Mouse (Mus musculus) testis, postnatal 14 days (tissue): ENCODE results near the gene Spin1.

Experiments used
- DNase-seq: peaks from one replicate; pipeline ENCODE4 v3.0.0; 2021; ENCODE audit warnings: low spot score

Gene Spin1

DNA sequence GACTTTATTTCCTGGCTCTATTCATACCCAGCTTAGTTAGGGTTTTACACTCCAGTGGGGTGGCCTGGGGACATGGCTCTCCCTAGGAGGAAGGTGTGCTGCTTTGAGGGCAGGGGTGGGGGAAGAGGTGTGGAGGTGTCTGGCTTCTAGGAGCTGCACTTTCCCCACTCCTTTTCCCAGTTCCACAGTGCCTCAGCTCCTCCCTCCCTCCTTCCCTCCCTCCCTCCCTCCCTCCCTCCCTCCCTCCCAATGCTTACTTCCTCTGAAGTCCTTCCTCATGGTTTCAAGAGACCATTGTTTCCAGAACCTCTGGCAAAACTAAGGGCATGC, 37.0 kb downstream of the Spin1 start:
- no peak for DNase-seq

DNA sequence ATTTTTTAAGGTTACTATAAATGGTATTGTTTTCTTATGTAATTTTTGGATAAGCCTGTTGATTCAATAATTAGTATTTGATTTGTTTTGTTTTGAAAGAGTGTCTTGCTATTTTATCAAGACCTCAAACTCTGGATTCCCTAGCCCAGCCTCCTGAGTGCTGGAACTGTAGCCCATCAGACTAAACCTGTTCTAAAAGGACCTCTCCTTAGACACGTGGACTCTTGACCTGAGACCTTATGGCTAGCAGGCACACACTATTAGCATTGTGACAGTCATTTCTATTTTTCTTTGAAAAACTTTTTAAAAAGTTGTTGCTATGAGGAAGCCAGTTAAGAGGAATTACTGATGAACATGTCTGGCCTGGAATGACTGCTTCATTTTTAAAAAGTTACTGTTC, 46.4 kb downstream of the Spin1 start:
- DNase-seq, result no peak

DNA sequence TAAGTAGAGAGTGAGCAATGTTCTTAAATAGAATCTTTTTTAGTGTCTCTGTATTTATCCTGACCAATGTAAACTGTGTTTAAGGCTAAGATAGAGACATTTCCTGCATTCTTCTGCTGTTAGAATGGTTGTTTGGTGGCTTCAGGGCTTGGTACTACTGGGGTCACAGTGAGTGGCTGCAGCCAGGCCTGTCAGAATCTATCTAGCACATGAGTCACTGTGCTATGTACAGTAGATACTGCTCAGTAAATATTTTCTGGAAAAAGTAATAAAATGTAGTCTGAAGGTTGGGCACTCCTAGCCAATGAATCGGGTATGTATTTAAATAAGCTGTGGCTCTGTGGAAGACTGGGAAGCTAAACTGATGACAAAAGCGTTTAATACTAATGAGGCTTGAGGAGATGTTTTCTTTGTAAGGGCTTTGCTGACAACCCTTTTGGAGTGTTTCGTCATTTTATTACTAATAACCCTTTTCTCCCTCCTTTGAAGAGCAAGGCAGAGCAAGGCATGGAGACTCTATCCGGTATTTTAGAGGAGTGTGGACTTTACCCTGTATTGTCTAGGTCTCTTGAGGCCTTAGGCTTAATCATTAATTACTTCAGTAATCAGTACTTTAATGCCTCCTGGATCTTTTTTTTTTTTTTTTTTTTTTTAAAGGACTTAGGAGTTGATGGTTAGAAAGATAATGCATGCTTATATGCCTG, 52.4 kb downstream of the Spin1 start:
- no peak for DNase-seq

DNA sequence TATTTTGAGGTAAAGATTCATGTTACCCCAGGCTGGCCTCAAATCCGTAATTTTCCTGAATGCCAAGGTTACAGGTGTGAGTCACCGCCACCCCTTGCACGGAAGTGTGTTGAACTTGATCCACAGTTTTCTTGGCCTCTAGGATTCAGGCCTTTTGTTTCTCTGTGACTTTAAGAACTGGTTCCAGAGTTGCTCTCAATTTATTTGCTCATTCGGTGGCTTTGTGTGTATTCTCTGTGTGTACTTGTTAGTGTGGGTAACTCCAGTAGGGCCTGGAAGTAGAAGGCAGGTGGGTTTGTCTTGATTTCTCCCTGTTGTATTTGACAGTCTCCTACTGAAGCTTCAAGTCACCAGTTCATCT, 53.0 kb downstream of the Spin1 start:
- DNase-seq, result no peak

DNA sequence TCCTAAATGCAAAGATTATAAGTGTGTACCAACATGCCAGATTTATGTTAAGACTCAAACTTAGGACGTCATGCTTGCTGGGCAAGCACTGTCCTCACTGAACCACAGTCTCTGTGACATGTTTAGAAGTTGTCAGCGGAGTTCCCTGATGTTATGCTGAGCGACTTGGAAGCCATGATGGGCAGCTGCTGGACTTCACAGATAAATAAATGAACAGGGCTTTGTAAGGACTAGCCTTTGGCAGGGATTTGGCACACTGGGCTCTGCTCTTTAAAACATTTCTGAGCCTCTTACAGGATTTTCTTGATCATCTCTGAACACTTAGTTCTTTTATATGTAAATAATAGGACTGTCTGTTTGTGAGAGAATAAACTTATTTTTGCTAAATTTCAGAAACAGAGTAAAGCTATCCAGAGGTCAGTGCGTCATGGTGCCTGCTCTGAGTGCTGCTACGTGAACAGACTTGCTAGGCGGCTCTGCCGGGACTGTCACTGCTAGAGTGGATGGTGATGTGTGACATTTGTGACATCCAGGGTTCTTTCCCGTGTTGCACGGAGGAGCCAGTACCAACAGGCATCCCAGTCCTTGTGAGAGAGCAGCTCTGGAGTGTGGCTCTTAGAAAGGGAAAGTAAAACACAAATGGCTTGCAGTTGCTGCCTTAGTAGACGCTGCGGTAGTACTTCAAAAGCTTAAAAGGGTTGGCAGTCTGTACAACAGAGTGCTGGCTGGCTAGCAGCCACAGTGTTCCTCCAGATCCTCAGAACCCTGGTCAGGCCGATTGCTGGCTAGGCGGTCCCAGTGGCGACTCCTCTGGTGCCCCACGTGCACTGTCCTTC, 54.7 kb downstream of the Spin1 start:
- no peak for DNase-seq

DNA sequence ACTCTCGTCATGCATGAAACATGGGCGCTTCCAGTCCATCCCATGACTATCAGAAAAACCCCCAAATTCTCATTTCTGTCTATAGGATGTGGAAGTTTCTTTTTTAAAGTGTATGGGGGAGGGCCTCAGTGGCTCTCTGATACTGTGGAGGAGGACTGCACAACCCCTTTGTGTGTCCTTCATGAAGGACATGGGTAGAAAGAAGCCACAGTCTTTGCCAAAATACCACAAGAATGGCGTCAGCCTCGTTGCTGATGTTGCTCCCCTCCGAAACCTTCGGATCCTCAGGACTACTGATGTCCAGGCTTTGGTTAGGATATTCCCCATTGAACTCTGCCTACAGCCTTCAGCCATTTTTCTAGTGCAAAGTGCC, 55.3 kb downstream of the Spin1 start:
- no peak for DNase-seq

DNA sequence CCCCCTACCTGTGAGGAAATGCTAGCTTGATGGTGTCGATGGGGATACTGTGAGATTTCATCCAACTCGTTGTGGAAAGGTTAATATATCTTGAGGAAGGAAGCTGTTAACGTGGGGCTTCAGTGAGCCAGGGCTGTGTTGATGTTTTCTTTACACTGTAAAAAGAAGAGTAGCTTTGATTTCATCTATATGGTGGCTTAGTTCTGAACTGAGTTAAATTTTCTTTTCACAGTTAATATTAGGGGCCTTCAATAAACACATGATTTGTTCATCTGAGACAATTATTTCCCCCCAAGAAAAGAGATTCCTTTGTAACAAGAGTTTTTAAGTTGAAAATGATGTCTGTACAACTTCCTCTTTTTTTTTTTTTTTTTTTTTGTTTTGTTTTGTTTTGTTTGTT, 56.6 kb downstream of the Spin1 start:
- no peak for DNase-seq

DNA sequence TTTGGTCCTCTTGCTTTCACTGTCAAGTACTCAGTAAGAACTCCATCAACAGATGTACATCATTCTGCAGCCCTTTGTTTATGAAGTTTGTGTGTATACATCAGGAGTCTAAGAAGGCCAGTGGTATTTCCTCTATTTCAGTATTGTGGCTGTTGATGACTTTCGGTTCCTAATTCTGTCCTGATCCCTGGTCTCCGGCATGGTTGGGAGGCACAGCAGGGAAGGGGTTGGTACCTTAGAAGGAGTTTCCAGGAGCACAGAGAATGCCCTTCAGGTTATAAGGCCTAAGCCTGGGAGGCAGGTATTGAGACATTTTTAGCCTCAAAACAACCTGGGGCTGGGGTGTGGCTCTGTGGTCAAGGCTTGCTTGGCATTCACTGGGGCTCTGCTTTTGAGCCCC, 61.0 kb downstream of the Spin1 start:
- DNase-seq, result no peak

DNA sequence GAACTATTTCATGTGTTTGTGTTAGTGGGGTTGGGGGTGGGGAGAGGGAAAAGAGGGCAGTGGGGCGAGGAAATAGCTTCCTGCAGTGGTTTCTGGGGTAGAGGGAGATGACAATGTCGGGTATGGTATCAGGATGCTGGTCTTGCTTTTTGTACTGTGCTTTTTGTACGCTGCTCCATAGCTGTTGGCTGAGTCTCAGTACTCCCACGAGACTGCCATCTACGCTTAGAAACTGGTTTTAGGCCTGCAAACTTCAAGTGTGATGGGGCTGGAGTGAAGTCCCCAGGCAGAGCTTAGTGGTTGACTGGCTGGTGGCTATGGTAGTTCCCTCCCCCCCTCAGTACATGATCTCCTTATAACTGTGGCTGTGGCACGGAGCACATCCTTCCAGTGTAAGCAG, 61.6 kb downstream of the Spin1 start:
- no peak for DNase-seq

DNA sequence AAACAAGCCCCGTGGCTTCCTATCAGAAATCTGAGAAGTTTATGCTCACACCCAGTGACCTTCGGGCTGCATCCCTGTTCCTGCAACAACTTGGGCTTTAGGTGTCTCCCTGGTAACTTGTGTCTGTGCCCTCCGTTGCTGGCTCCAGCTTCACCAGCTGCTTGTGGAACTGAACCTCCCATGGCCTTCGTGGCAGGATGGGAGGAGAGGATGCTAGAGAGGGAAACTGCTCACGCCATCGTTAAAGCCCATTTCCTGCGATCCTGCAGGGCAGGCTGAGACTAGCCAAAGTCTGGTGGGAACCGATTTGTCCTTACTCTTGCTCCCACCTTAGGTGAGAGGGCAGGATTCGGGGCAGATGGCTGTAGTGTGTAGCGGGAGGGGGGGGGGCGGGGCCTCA, 66.0 kb downstream of the Spin1 start:
- no peak for DNase-seq

DNA sequence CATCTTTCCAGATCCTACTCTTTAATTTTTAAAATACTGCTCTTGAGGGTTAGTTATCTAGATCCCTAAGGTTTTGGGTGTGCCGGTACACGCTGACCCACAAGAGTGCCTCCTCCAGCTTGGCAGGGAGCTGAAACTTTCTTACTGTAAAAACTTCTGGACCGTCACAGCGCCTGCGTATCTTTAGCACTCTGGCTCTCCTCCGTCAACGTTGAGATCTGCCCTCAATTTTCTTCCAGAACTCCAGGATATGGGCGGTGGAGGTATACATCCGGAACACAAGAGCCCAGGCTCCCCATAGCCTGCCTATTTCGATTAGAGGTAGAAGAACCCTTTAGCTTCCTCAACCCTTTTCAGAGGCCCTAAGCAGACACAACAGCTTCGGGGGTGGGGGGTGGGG, 69.5 kb downstream of the Spin1 start:
- DNase-seq, result peak; percentile 78

DNA sequence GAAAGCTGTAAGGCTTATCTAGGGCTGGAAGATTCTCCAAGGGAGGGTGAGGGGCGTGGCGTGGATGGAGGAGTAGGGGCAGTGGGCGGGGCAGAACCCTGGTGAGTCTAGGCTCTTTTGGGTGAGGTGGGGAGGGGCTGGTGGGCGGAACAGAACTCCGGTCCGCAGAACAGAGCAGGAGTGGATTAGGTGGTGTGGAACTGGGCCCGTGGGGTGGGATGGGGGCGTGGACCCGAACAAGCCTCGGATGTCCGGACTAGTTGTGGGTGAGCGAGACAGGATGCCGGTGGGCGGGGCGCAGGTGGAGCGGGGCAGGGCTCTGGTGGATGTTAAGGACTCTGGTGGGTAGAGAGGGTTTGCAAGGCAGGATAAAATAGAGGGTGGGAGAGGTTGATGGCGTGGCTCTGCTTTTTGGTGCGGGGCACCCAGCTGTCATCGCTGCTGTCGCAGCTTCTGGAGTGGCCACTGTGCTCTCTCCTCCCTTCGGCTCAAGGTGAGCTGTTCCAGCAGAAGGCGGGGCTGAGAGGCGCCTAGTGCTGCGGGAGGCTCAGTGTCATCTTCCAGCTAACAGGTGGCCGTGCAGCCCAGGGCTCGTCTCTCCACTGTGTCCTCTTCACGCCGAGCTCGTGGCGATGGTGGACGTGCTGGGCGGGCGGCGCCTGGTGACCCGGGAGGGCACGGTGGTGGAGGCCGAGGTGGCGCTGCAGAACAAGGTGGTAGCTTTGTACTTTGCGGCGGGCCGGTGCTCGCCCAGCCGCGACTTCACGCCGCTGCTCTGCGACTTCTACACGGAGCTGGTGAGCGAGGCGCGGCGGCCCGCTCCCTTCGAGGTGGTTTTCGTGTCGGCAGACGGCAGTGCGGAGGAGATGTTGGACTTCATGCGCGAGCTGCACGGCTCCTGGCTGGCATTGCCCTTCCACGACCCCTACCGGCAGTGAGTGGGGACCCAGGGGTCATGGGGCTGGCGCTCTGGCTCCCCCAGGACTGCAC, 70.3 kb downstream of the Spin1 start, which contains the start of gene Nxnl2:
Nxnl2 (plus strand) TSS at position 332 of the 990 bp plus-strand sequence.
- peak; percentile 80 for DNase-seq

DNA sequence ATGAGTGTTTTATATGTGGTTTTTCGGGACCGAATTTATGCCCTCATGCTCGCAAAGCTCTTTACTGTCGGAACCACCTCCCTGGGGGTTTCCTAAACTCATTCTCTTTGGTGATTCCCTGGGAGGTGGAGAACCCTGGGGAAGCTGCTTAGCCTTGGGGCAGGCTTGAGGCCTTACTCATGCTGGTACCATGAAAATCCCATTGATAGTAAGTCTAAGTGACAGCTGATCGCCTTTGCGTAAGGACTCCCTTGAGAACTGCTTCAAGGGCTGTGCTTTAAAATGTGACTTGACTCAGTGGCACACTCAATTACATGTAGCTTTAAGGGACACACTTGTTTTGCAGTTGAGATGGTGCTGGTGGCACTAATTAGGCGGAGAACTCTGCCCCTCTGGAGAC, 71.9 kb downstream of the Spin1 start:
- DNase-seq, result no peak

DNA sequence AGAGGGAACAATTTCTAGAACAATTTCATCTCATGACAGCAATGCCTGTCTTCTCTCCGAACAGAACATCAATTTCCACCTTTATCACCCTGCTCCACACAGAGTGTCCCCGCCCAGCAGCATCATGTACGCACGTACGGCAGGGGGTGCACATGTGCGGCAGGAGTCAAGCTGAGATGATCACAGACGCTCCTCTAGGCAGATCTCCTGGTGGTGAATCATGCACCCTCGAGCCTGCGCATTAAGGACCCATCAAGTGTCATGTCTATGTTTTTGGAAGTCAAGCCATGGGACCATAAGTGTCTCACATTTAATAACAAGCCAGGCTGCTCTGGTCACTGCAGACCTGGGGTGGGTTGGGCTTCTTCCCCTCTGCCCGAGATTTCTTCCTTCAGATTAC, 78.3 kb downstream of the Spin1 start:
- DNase-seq, result no peak

DNA sequence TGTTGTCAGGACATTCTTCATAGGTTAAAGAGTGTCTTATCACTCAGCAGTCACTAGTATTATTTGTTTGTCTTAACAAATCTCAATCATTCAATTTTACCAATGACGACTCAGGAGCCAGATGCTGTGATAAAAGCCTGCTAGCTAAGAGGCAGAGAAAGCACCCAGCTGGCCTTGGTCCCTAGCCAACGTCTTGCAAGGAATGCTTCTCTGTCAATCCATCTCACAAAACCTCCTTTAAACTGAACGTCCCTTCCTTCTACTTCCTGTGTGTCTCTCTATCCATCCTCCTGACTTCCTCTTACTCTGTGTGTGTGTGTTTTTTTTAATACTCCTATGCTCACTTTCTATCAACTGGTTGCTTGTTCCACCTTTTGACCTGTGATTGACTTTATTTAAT, 78.7 kb downstream of the Spin1 start:
- no peak for DNase-seq

DNA sequence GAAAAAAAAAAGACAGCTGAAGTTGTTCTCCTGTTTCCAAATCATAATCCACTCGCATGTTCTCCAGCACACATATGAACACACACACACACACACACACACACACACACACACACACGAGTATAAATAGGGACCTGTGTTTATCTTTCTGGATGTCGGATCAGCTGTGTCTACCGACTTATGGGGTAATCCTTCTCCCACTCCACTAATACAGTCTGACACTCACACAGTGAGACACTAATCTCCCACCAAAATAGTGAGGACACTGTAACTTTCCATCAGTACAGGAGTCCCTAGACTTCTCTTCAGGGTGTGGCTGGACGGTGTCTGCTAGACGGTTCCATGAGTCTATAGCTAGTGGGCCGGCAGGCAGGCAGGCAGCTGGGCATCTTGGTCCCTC, 81.6 kb downstream of the Spin1 start:
- no peak for DNase-seq

DNA sequence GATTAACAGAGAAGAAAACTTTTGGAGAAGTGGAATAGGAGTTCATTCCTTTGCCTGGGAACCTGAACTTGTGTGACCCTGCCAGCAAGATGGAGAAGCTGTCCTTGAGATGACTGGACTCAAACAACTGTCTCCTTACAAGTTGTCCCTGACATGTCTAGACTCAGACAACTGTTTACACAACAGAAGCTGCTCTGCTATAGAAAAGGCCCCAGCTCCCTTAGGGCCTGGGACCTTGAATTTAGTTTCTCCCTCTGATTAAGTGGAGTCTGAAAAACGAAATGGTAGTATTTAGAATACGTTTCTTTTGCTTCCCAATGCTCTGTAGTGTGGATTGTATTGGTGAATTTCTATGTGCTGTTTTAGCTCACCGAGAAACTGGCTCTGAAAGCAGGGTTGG, 84.2 kb downstream of the Spin1 start:
- DNase-seq, result no peak

DNA sequence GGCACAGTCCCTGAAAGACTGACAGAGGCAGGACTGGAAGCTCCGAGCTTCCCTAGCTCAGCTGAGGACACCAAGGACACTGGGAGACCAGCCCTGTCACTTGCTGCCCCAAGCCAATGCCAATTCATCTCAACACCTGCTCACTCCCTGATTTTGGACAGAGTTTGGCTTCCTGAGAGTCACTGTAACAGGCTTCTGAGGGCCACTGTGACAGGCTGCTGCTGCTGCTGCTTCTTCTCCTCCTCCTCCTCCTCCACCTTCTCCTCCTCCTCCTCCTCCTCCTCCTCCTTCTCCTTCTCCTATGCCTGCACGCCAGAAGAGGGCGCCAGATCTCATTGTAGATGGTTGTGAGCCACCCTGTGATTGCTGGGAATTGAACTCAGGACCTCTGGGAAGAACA, 89.7 kb downstream of the Spin1 start:
- no peak for DNase-seq

DNA sequence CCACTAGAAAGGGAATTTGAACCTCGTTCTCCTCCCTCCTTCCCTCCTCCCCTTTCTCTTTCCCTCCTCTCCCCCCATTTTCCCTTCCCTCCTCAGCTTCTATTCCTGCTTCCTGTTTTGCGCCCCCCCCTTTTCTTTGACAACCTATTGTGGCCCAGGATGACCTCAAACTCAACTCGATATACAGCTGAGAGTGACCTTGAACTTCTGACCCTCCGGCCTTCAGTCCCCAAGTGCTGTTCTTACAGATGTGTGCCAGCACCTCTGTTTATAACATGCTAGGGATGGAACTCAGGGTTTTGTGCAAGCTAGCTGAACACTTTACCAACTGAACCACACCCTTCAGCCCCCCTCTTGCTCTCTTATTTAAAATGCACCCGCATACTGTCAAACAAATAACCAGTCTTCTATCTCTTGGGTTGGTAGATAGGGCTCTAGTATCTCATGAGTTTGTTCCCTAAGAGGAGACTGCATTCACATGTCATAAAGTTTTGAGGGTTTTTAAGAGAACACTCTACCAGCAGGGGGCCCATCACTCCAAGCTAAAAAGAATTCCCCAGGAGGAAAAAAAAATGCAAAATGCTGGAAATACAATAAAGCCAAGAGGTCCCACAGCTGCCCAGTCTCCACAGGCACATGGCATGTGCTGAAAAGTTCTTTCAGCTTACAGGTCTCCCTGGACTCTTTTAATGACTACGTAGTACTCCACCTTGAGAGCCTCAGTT, 90.9 kb downstream of the Spin1 start:
- no peak for DNase-seq

DNA sequence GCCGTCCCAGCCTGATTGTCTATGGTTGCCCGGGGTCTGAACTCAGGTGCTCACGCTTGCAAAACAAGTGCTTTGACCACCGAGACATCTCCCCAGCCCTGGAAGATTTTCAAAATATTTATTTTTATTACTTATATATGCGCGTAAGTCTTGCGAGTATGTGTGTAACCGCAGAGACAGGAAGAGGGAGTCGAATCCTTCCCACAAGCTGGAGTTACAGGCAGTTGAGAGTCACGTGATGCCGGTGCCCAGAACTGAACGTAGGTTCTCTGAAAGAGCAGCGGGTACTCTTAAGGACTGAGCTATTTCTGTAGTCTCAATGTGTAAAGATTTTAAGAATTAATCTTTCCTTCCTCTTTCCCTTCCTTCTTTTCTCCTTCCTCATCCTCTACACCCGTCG, 93.2 kb downstream of the Spin1 start:
- DNase-seq, result no peak

DNA sequence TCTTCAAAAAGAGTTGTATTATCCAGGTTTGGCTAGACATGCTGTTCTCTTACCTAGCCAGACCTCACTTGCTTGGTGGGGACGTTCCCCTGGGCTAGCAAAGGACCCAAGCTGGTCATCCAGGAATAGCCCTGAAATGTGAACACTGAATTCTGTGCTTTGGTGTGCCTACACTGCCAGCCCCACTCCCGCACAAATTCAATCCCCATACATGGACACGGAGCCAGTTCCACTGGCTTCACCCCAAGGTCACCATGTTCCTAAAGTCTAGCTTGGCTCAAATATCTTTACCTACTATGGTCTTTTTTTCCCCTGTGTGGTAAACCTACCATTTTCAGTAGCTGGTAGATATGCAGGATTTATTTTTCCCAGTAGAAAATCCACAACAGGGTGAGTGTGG, 97.0 kb downstream of the Spin1 start:
- no peak for DNase-seq

DNA sequence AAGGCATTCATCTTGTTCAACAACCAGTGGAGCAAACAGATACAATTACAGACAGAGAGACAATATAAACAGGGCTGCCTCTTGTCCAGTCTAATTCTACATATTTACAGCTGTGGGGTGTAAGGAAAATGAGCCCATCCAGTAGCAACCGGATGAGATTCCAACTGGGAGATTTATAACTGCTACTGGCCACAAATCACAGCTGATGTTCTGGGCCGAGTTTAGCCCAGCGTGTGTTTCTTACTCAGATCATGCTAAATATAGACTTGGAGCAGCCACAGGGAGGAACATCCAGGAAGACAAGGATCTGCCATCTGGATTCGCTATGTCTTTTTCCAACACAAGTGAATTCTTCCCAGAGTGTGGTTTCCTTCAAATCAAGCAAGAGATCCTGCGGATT, 97.5 kb downstream of the Spin1 start:
- no peak for DNase-seq
